Mouse (Mus musculus) right cerebral cortex, postnatal 25 days (tissue): ENCODE measurements around the gene Olfr1156.

Experiments used
- DNase-seq: peaks from one replicate; pipeline ENCODE4 v3.0.0; 2022

Gene Olfr1156

GRCm38 (mm10) chr2:87953000-87953399 is at the start of gene Olfr1156:
Gene Olfr1156, minus strand, starts transcription at chr2:87953100.
- DNase-seq: no peak

GRCm38 (mm10) chr2:87989813-87990212 is 36.9 kb upstream of the Olfr1156 start, which contains the start of gene Olfr1158:
Gene Olfr1158, plus strand, starts transcription at chr2:87990113.
- DNase-seq: no peak

GRCm38 (mm10) chr2:87974563-87974962 is 21.7 kb upstream of the Olfr1156 start, which contains the start of gene Olfr74:
Gene Olfr74, minus strand, starts transcription at chr2:87974663.
- DNase-seq: no peak

GRCm38 (mm10) chr2:87968199-87968598 is 15.3 kb upstream of the Olfr1156 start, which contains the start of gene Olfr1157:
Gene Olfr1157, minus strand, starts transcription at chr2:87968299.
- no peak for DNase-seq

- no peak for DNase-seq
Observed at GRCm38 (mm10) chr2:87945037-87945436, 7.9 kb downstream of the Olfr1156 start, which contains the start of gene Olfr1155. Gene Olfr1155, minus strand, starts transcription at chr2:87945137.

GRCm38 (mm10) chr2:87905066-87905465 is 47.8 kb downstream of the Olfr1156 start, which contains the start of gene Olfr1154:
Gene Olfr1154, minus strand, starts transcription at chr2:87905166.
- DNase-seq: no peak
